Mouse (Mus musculus) MEL (cell line): Measurements from ENCODE around the gene Amt. TPM values are rescaled to one million over a fixed set of nuclear protein-coding genes. Genes with fewer than 3 reads are reported as not detected.

ENCODE experiments used
- DNase-seq: peaks from one replicate; pipeline ENCODE4 v3.0.0; 2011; ENCODE audit warnings: low read depth, low spot score
- H3K27ac ChIP-seq: 2 replicates; pipeline ENCODE4 v1.5.1; 2012; ENCODE audit warnings: low read depth, mild to moderate bottlenecking, control low read depth, low read length, moderate library complexity; ENCODE audit not compliant: control insufficient read depth
- H3K27me3 ChIP-seq, 2 experiments: fragments of 150-350 bp in 1 of 2; sonication (generic) in 1 of 2; 2 replicates each; pipeline ENCODE4 v1.6.1; 2012; ENCODE audit warnings: low read length in 2 of 2, mild to moderate bottlenecking in 2 of 2, improper control_type of control experiment in 1 of 2, moderate library complexity in 1 of 2; ENCODE audit not compliant: insufficient read depth in 2 of 2, control insufficient read depth in 1 of 2
- H3K36me3 ChIP-seq, 2 experiments: 2 replicates each; pipeline ENCODE4 v1.6.1; 2012 to 2014; ENCODE audit warnings: low read length in 2 of 2, improper control_type of control experiment in 1 of 2, inconsistent platforms in 1 of 2, mild to moderate bottlenecking in 1 of 2; ENCODE audit not compliant: insufficient read depth in 2 of 2, control insufficient read depth in 1 of 2
- H3K4me1 ChIP-seq, 2 experiments: fragments of 150-350 bp in 1 of 2; sonication (generic) in 1 of 2; 2 replicates each; pipeline ENCODE4 v1.6.1; 2012; ENCODE audit warnings: low read length in 2 of 2, improper control_type of control experiment in 1 of 2, mild to moderate bottlenecking in 1 of 2; ENCODE audit not compliant: insufficient read depth in 2 of 2, control insufficient read depth in 1 of 2
- H3K4me3 ChIP-seq, 2 experiments: fragments of 150-350 bp in 1 of 2; sonication (generic) in 1 of 2; 2 replicates each; pipeline ENCODE4 v1.5.1; 2012; ENCODE audit warnings: low read depth in 2 of 2, low read length in 2 of 2, mild to moderate bottlenecking in 2 of 2, moderate library complexity in 2 of 2, control low read depth in 1 of 2, improper control_type of control experiment in 1 of 2; ENCODE audit not compliant: control insufficient read depth in 1 of 2, insufficient read depth in 1 of 2
- H3K79me2 ChIP-seq: 2 replicates; pipeline ENCODE4 v1.6.1; 2012; ENCODE audit warnings: mild to moderate bottlenecking, low read length, moderate library complexity; ENCODE audit not compliant: control insufficient read depth, poor library complexity, insufficient read depth
- H3K9ac ChIP-seq: 2 replicates; pipeline ENCODE4 v1.6.1; 2012; ENCODE audit warnings: low read depth, mild to moderate bottlenecking, control low read depth, low read length, moderate library complexity; ENCODE audit not compliant: control insufficient read depth, poor library complexity, severe bottlenecking
- H3K9me3 ChIP-seq: fragments of 150-350 bp; sonication (generic); replicated peaks from 2 replicates; pipeline ENCODE4 v1.6.1; 2012; ENCODE audit warnings: mild to moderate bottlenecking, low read length, improper control_type of control experiment, moderate library complexity; ENCODE audit not compliant: insufficient read depth
- CHD1 ChIP-seq: IDR thresholded peaks from 2 replicates; pipeline ENCODE4 v1.6.1; 2012; ENCODE audit warnings: low read depth, mild to moderate bottlenecking, inconsistent platforms, low read length, improper control_type of control experiment
- CHD2 ChIP-seq: IDR thresholded peaks from 2 replicates; pipeline ENCODE4 v1.6.1; 2011; ENCODE audit warnings: low read length, improper control_type of control experiment
- CTCF ChIP-seq, 3 experiments: IDR thresholded peaks in 2 of 3; conservative IDR thresholded peaks in 1 of 3; 2 replicates each; pipeline ENCODE4 v1.5.1; 2011 to 2012; ENCODE audit warnings: low read length in 3 of 3, low read depth in 2 of 3, mild to moderate bottlenecking in 2 of 3, improper control_type of control experiment in 1 of 3, inconsistent platforms in 1 of 3, mixed read lengths in 1 of 3, moderate library complexity in 1 of 3; ENCODE audit not compliant: control insufficient read depth in 1 of 3, insufficient read depth in 1 of 3, poor library complexity in 1 of 3, severe bottlenecking in 1 of 3
- ELF1 ChIP-seq: IDR thresholded peaks from 2 replicates; pipeline ENCODE4 v1.6.1; 2014; ENCODE audit warnings: low read depth, mild to moderate bottlenecking, inconsistent platforms, low read length, improper control_type of control experiment, moderate library complexity
- EP300 ChIP-seq, 2 experiments: IDR thresholded peaks; 2 replicates each; pipeline ENCODE4 v1.6.1; 2011; ENCODE audit warnings: improper control_type of control experiment in 2 of 2, low read length in 2 of 2, low read depth in 1 of 2, mild to moderate bottlenecking in 1 of 2
- ETS1 ChIP-seq: IDR thresholded peaks from 2 replicates; pipeline ENCODE4 v1.6.1; 2012; ENCODE audit warnings: low read depth, mild to moderate bottlenecking, inconsistent platforms, low read length, improper control_type of control experiment, moderate library complexity
- GATA1 ChIP-seq: IDR thresholded peaks from 2 replicates; pipeline ENCODE4 v1.6.1; 2011; ENCODE audit warnings: low read depth, low read length, improper control_type of control experiment
- JUND ChIP-seq: IDR thresholded peaks from 2 replicates; pipeline ENCODE4 v1.6.1; 2011; ENCODE audit warnings: low read depth, mild to moderate bottlenecking, improper control_type of control experiment, low read length
- MEF2A ChIP-seq: IDR thresholded peaks from 2 replicates; pipeline ENCODE4 v1.6.1; 2014; ENCODE audit warnings: low read depth, mild to moderate bottlenecking, inconsistent platforms, low read length, improper control_type of control experiment; ENCODE audit not compliant: poor library complexity, insufficient replicate concordance, severe bottlenecking; ENCODE audit errors: extremely low read depth
- MYB ChIP-seq: IDR thresholded peaks from 2 replicates; pipeline ENCODE4 v1.6.1; 2011; ENCODE audit warnings: mild to moderate bottlenecking, low read depth, low read length, improper control_type of control experiment
- MYC ChIP-seq: IDR thresholded peaks from 2 replicates; pipeline ENCODE4 v1.6.1; 2011; ENCODE audit warnings: low read depth, mild to moderate bottlenecking, low read length, improper control_type of control experiment, moderate library complexity
- NRF1 ChIP-seq: IDR thresholded peaks from 2 replicates; pipeline ENCODE4 v1.6.1; 2014; ENCODE audit warnings: low read depth, mild to moderate bottlenecking, inconsistent platforms, low read length, improper control_type of control experiment, moderate library complexity; ENCODE audit not compliant: poor library complexity, insufficient read depth, severe bottlenecking
- POLR2A ChIP-seq, 2 experiments: IDR thresholded peaks; 2 replicates each; pipeline ENCODE4 v1.6.1; 2011 to 2012; ENCODE audit warnings: low read length in 2 of 2, mild to moderate bottlenecking in 2 of 2, control low read depth in 1 of 2, improper control_type of control experiment in 1 of 2, low read depth in 1 of 2, moderate library complexity in 1 of 2; ENCODE audit not compliant: control insufficient read depth in 1 of 2, insufficient read depth in 1 of 2, poor library complexity in 1 of 2
- POLR2AphosphoS5 ChIP-seq: IDR thresholded peaks from 2 replicates; pipeline ENCODE4 v1.6.1; 2012; ENCODE audit warnings: low read depth, borderline replicate concordance, mild to moderate bottlenecking, inconsistent platforms, low read length, moderate library complexity, mixed read lengths
- RCOR1 ChIP-seq: IDR thresholded peaks from 2 replicates; pipeline ENCODE4 v1.6.1; 2012; ENCODE audit warnings: low read depth, mild to moderate bottlenecking, inconsistent platforms, low read length, improper control_type of control experiment
- TAL1 ChIP-seq: IDR thresholded peaks from 2 replicates; pipeline ENCODE4 v1.6.1; 2012; ENCODE audit warnings: mild to moderate bottlenecking, inconsistent platforms, low read length, moderate library complexity, mixed read lengths
- TBP ChIP-seq: IDR thresholded peaks from 2 replicates; pipeline ENCODE4 v1.8.0; 2011; ENCODE audit warnings: low read depth, low read length, improper control_type of control experiment
- TCF12 ChIP-seq: IDR thresholded peaks from 2 replicates; pipeline ENCODE4 v1.6.1; 2014; ENCODE audit warnings: low read depth, mild to moderate bottlenecking, inconsistent platforms, low read length, improper control_type of control experiment, moderate library complexity
- USF1 ChIP-seq: IDR thresholded peaks from 2 replicates; pipeline ENCODE4 v1.6.1; 2014; ENCODE audit warnings: low read depth, mild to moderate bottlenecking, inconsistent platforms, low read length, improper control_type of control experiment, moderate library complexity
- ZKSCAN1 ChIP-seq: IDR thresholded peaks from 2 replicates; pipeline ENCODE4 v1.6.1; 2012; ENCODE audit warnings: low read depth, mild to moderate bottlenecking, inconsistent platforms, low read length, improper control_type of control experiment, moderate library complexity
- polyA plus RNA-seq, 2 experiments: library from polyadenylated mRNA; stranded (reverse) in 1 of 2; unstranded in 1 of 2; fragments of >175 nt in 1 of 2; fragments of >200 nt in 1 of 2; gene quantifications; 2 replicates each; pipeline versions ENCODE4 v1.2.1 to v1.2.4; 2012; ENCODE audit warnings: low replicate concordance in 2 of 2, low read depth in 1 of 2; ENCODE audit not compliant: insufficient read length in 2 of 2, insufficient read depth in 1 of 2, missing spikeins in 1 of 2
- total RNA-seq: library from RNA; depleted of rRNA; stranded (reverse); fragments of 300-350 nt; gene quantifications from 2 replicates; pipeline ENCODE4 v1.2.3, GENCODE M21; 2012

Gene Amt
- total and polyA plus RNA-seq, 3 experiments = 0.15 to 0.58 TPM; not detected in 1

- H3K4me3 ChIP-seq = peak overlapping the region; percentile 59 to 74
- peaks cover 0 to 3% of the 10 kb centered on the region in 2 experiments; a peak in 1 of 4 replicates for H3K4me1 ChIP-seq
- peak overlapping the region; percentile 44; the same call in 1 of the 2 replicates for H3K9ac ChIP-seq
- TF ChIP-seq MYB (no peak), GATA1 (no peak), JUND (no peak), NRF1 (no peak), CHD1 (no peak), POLR2A (IDR thresholded peaks at IDR 0.05; ENCODE audit: control insufficient read depth in 1 of 2, insufficient read depth in 1 of 2, low read depth in 1 of 2, low read length in 2 of 2, poor library complexity in 1 of 2) (no peak)
- H3K9me3 ChIP-seq = no peaks in the 10 kb centered on the region
- DNase-seq = no peak
- H3K27ac ChIP-seq = no peak overlapping the region
- no peaks in the 10 kb centered on the region for H3K79me2 ChIP-seq
- peaks cover 0 to 3% of the 10 kb centered on the region in 2 experiments; a peak in 2 of 4 replicates for H3K36me3 ChIP-seq
- H3K27me3 ChIP-seq = no peaks in the 10 kb centered on the region
Observed at GRCm38 (mm10) chr9:108290773-108291172, 5.9 kb upstream of the Amt start.

GRCm38 (mm10) chr9:108301853-108302252 lies 5.2 kb downstream of the Amt start:
- Histone ChIP-seq H3K27me3 (no peaks in the 10 kb centered on the region), H3K27ac (no peak overlapping the region), H3K79me2 (peaks cover 13% of the 10 kb centered on the region), H3K9ac (no peak overlapping the region), H3K36me3 (peaks cover 0 to 11% of the 10 kb centered on the region in 2 experiments; a peak in 2 of 4 replicates), H3K4me3 (no peak overlapping the region), H3K9me3 (no peaks in the 10 kb centered on the region), H3K4me1 (peaks cover 2 to 11% of the 10 kb centered on the region in 2 experiments; a peak in 3 of 4 replicates)
- no peak for DNase-seq
- TF ChIP-seq POLR2AphosphoS5 = no peak
- no peak for TF ChIP-seq CTCF (IDR thresholded peaks at IDR 0.05 in 2 of 3, conservative IDR thresholded peaks at IDR 0.05 in 1 of 3; ENCODE audit: control insufficient read depth in 1 of 3, insufficient read depth in 1 of 3, low read depth in 2 of 3, low read length in 3 of 3, poor library complexity in 1 of 3, severe bottlenecking in 1 of 3)
- TF ChIP-seq USF1 = no peak
- no peak for TF ChIP-seq ZKSCAN1
- TF ChIP-seq CHD2 = no peak

- H3K4me3 ChIP-seq = peak overlapping the region; percentile 75 to 83; a peak in 2 of 4 replicates
- H3K4me1 ChIP-seq = peaks cover 4 to 19% of the 10 kb centered on the region in 2 experiments; a peak in 3 of 4 replicates
- peaks cover 36% of the 10 kb centered on the region for H3K79me2 ChIP-seq
- no peaks in the 10 kb centered on the region for H3K9me3 ChIP-seq
- H3K36me3 ChIP-seq = peaks cover 0 to 30% of the 10 kb centered on the region in 2 experiments; a peak in 3 of 4 replicates
- DNase-seq = no peak
- H3K27ac ChIP-seq = 0 out of 2 replicates have a peak overlapping the region, but pooled peaks have one; percentile 81
- peak overlapping the region; percentile 83 for H3K9ac ChIP-seq
- H3K27me3 ChIP-seq = no peaks in the 10 kb centered on the region
- TF ChIP-seq MEF2A = peak; percentile 79; the same call in 1 of the 2 replicates
- TF ChIP-seq EP300 (IDR thresholded peaks at IDR 0.05; ENCODE audit: low read depth in 1 of 2, low read length in 2 of 2) = 0 out of 4 replicates have a peak, but pooled peaks of 1 of the 2 experiments have one; percentile 24
- TF ChIP-seq TBP = 0 out of 2 replicates have a peak, but pooled peaks have one; percentile 34
- peak; percentile 11; the same call in 1 of the 2 replicates for TF ChIP-seq TAL1
- TF ChIP-seq ETS1 = 0 out of 2 replicates have a peak, but pooled peaks have one; percentile 40
- no peak for TF ChIP-seq MYC
- peak; percentile 79 for TF ChIP-seq RCOR1
- peak; percentile 41; the same call in 1 of the 2 replicates for TF ChIP-seq TCF12
- TF ChIP-seq ELF1 = no peak
- peak; percentile 63 for TF ChIP-seq GATA1
Observed at GRCm38 (mm10) chr9:108304716-108305115, 8.1 kb downstream of the Amt start.
